Mouse (Mus musculus) liver, embryonic 12.5 days (tissue): Measurements from ENCODE around the gene Ap1m2. TPM values are rescaled to one million over a fixed set of nuclear protein-coding genes. Genes with fewer than 3 reads are reported as not detected.
A peak's percentile ranks its signal among the peaks of the same experiment; 100 is the strongest.
"Not testable (repeated sequence)": the region's sequence is repeated elsewhere in the genome, so short reads cannot be mapped to it uniquely, and the experiment has no call there.

Experiments used
- ATAC-seq: fragments of 200-750 bp; cut with Nextera tagmentation; 2 replicates; pipeline ENCODE4 v1.8.0; 2017; ENCODE audit warnings: moderate number of reproducible peaks, mild to moderate bottlenecking, moderate library complexity
- H3K27ac ChIP-seq: fragments of 300-500 bp; sonication (generic); 2 replicates; pipeline ENCODE4 v1.5.1; 2016; ENCODE audit warnings: mild to moderate bottlenecking
- H3K27me3 ChIP-seq: fragments of 300-500 bp; sonication (generic); replicated peaks from 2 replicates; pipeline ENCODE4 v1.6.1; 2016; ENCODE audit warnings: mild to moderate bottlenecking, moderate library complexity
- H3K36me3 ChIP-seq: fragments of 300-500 bp; sonication (generic); 2 replicates; pipeline ENCODE4 v1.6.1; 2016; ENCODE audit warnings: mild to moderate bottlenecking, moderate library complexity
- H3K4me1 ChIP-seq: fragments of 300-500 bp; sonication (generic); 2 replicates; pipeline ENCODE4 v1.6.1; 2016
- H3K4me2 ChIP-seq: fragments of 300-500 bp; sonication (generic); 2 replicates; pipeline ENCODE4 v1.6.1; 2016; ENCODE audit warnings: mild to moderate bottlenecking, moderate library complexity
- H3K4me3 ChIP-seq: fragments of 300-500 bp; sonication (generic); 2 replicates; pipeline ENCODE4 v1.5.1; 2016; ENCODE audit warnings: mild to moderate bottlenecking, moderate library complexity
- H3K9ac ChIP-seq: fragments of 300-500 bp; sonication (generic); 2 replicates; pipeline ENCODE4 v1.6.1; 2016; ENCODE audit warnings: mild to moderate bottlenecking, moderate library complexity
- H3K9me3 ChIP-seq: fragments of 300-500 bp; sonication (generic); replicated peaks from 2 replicates; pipeline ENCODE4 v1.6.1; 2016; ENCODE audit warnings: mild to moderate bottlenecking, moderate library complexity
- WGBS: fragments of 180-500 bp; shearing (Covaris S2); methylation state at CpG from one replicate; pipeline ENCODE4 v1.1.7; 2016; ENCODE audit not compliant: insufficient replicate concordance; 5-methylcytosine and 5-hydroxymethylcytosine counted together
- polyA plus RNA-seq: library from polyadenylated mRNA; unstranded; fragments of >200 nt; fragmentation: Nextera tagmentation; extraction: Ambion mirVana; gene quantifications from 2 replicates; pipeline ENCODE4 v1.2.1, GENCODE M21; 2016

The Ap1m2 gene
- polyA plus RNA-seq, 1 experiment from 2014 or later, result 0.25 TPM

GRCm38 (mm10) chr9:21268305-21268704, 43.8 kb downstream of the Ap1m2 start:
- no peak overlapping the region for H3K4me2 ChIP-seq
- no peak overlapping the region for H3K9ac ChIP-seq
- ATAC-seq, result no peak
- H3K4me3 ChIP-seq, result no peak overlapping the region
- no peaks in the 10 kb centered on the region for H3K27me3 ChIP-seq
- WGBS, result 92% methylated on average over 16 of the region's 16 CpGs
- no peaks in the 10 kb centered on the region for H3K9me3 ChIP-seq
- H3K27ac ChIP-seq, result no peak overlapping the region
- peaks cover 46% of the 10 kb centered on the region for H3K4me1 ChIP-seq
- peaks cover 71% of the 10 kb centered on the region for H3K36me3 ChIP-seq

GRCm38 (mm10) chr9:21266889-21267288, 45.2 kb downstream of the Ap1m2 start:
- Histone ChIP-seq H3K36me3 (peaks cover 57% of the 10 kb centered on the region), H3K27ac (peak overlapping the region; percentile 100)

DNA sequence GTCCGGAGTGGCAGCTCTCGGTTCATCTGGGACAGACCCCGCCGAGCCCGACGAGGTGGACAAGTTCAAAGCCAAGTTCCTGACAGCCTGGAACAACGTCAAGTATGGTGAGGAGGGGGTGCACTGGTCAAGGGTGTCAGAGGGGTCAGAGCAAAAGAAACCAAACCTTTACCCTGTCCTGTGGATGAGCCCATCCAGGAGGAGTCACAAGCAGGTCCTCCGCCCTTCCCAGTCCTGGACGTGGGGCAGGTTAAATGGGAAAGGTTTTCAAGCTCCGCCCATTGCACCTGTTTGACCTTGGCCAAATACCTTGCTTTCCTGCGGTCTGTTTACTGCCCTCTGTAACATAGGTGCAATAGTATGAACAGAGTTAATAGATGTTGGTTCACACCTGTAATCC, 46.5 kb downstream of the Ap1m2 start:
- H3K27me3 ChIP-seq, result no peaks in the 10 kb centered on the region
- H3K36me3 ChIP-seq, result peaks cover 44% of the 10 kb centered on the region
- H3K9ac ChIP-seq, result peak overlapping the region; percentile 98
- no peaks in the 10 kb centered on the region for H3K9me3 ChIP-seq
- peak overlapping the region; percentile 100 for H3K27ac ChIP-seq
- H3K4me2 ChIP-seq, result peak overlapping the region; percentile 83
- ATAC-seq, result no peak
- peaks cover 65% of the 10 kb centered on the region for H3K4me1 ChIP-seq
- WGBS, result 5% methylated on average over 11 of the region's 11 CpGs
- H3K4me3 ChIP-seq, result peak overlapping the region; percentile 98

More at GRCm38 (mm10) chr9:21266889-21267288, 45.2 kb downstream of the Ap1m2 start:
- Histone ChIP-seq H3K27me3 (no peaks in the 10 kb centered on the region), H3K9ac (peak overlapping the region; percentile 98), H3K9me3 (no peaks in the 10 kb centered on the region), H3K4me2 (peak overlapping the region; percentile 83), H3K4me3 (peak overlapping the region; percentile 98), H3K4me1 (peaks cover 58% of the 10 kb centered on the region)
- ATAC-seq, result no peak
- 86% methylated on average over 5 of the region's 5 CpGs for WGBS

DNA sequence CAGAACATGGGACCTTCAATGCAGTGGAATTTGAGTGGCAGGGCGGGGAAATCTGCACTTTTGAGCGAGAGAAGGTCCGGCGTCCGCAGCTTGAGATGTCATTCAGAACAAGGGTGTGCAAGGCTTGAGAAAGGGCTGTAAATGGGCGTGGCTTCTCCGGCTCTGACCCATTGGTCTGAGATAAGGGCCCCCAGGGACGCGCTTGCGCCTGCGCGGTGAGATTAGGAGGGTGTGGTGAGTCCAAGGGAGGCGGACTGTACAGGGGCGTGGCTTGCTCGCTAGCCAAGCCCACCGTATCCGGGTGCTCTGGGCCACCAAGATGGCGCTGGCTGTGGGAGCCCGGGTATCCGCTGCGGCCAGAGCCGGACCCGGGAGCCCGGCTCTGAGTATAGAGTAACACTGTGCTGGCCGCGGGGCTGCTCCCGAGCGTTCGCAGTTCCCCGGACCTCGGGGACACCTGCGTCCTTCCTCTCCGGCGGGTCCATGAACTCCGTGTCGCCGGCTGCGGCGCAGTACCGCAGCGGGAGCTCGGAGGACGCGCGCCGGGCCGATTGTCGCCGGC, 47.1 kb downstream of the Ap1m2 start, which contains the start of gene Atg4d:
TSS of gene Atg4d (plus strand) at position 294 of the 562 bp plus-strand sequence.
- H3K4me3 ChIP-seq, result peak within 1 kb of the TSS; percentile 98
- peaks cover 69% of the 10 kb centered on the region for H3K4me1 ChIP-seq
- peak within 1 kb of the TSS; percentile 98 for H3K9ac ChIP-seq
- peak; percentile 92 for ATAC-seq
- H3K27ac ChIP-seq, result peak within 1 kb of the TSS; percentile 100
- H3K4me2 ChIP-seq, result peak within 1 kb of the TSS; percentile 83
- H3K9me3 ChIP-seq, result no peaks in the 10 kb centered on the region
- H3K27me3 ChIP-seq, result no peaks in the 10 kb centered on the region
- H3K36me3 ChIP-seq, result peaks cover 39% of the 10 kb centered on the region
- under 1% methylated on average over 49 of the region's 49 CpGs for WGBS

- Histone ChIP-seq H3K27me3 (no peaks in the 10 kb centered on the region), H3K36me3 (peaks cover 32% of the 10 kb centered on the region), H3K9ac (peak overlapping the region; percentile 73), H3K9me3 (no peaks in the 10 kb centered on the region), H3K27ac (peak overlapping the region; percentile 100), H3K4me2 (peak overlapping the region; percentile 83), H3K4me1 (peaks cover 69% of the 10 kb centered on the region), H3K4me3 (peak overlapping the region; percentile 98)
- peak; percentile 81 for ATAC-seq
- 9% methylated on average over 17 of the region's 17 CpGs for WGBS
Observed at GRCm38 (mm10) chr9:21264272-21264999, 47.7 kb downstream of the Ap1m2 start.

DNA sequence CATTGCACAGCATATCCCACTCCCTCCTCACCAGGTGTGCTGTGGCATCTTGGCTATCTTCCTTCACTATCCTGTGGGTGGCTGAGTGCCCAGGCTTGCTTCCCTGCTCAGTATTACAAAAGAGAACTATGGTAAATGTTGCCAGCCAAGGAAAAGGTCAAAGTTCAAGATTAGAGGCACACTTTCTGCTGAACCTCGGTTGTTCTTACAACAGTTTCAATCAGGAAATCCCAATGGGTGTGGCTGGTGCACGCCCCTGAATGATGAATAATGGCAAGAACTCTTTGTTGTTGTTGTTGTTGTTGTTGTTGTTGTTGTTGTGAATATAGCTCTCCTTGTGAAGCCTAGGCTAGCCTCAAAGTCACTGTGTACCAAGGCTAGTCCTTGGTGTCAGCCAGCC, 50.3 kb downstream of the Ap1m2 start:
- no peak overlapping the region for H3K27ac ChIP-seq
- peaks cover 48% of the 10 kb centered on the region for H3K4me1 ChIP-seq
- ATAC-seq, result no peak
- H3K4me3 ChIP-seq, result no peak overlapping the region
- no peaks in the 10 kb centered on the region for H3K9me3 ChIP-seq
- H3K36me3 ChIP-seq, result peaks cover 6% of the 10 kb centered on the region
- H3K9ac ChIP-seq, result no peak overlapping the region
- H3K4me2 ChIP-seq, result no peak overlapping the region
- H3K27me3 ChIP-seq, result 0 out of 2 replicates have a peak, but pooled peaks cover 8% of the 10 kb centered on the region
- WGBS, result 35% methylated on average over 2 of the region's 2 CpGs

GRCm38 (mm10) chr9:21260491-21261040, 51.6 kb downstream of the Ap1m2 start:
- peaks cover 36% of the 10 kb centered on the region for H3K4me1 ChIP-seq
- no peak overlapping the region for H3K27ac ChIP-seq
- H3K4me3 ChIP-seq, result no peak overlapping the region
- no peak overlapping the region for H3K9ac ChIP-seq
- no peaks in the 10 kb centered on the region for H3K36me3 ChIP-seq
- H3K27me3 ChIP-seq, result 0 out of 2 replicates have a peak, but pooled peaks cover 8% of the 10 kb centered on the region
- H3K4me2 ChIP-seq, result no peak overlapping the region
- no peak for ATAC-seq
- no peaks in the 10 kb centered on the region for H3K9me3 ChIP-seq
- 56% methylated on average over 6 of the region's 6 CpGs for WGBS

DNA sequence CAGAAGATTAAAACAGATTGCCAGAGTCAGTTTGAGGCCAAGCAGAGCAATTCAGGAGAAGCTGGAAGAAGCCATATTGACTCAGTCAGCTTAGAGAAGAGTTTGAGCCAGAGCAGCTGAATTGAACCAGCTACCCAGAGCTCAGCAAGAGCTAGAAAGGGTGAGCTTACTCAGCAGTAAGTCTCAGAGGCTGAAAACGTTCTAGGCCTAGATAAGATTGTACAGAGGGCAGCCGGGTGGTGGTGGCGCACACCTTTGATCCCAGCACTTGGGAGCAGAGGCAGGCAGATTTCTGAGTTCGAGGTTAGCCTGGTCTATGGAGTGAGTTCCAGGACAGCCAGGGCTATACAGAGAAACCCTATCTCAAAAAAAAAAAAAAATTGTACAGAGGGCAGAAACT, 55.8 kb downstream of the Ap1m2 start:
- H3K9ac ChIP-seq, H3K4me2 ChIP-seq, H3K4me1 ChIP-seq, H3K9me3 ChIP-seq, H3K27ac ChIP-seq, H3K36me3 ChIP-seq, ATAC-seq, H3K4me3 ChIP-seq: not testable (repeated sequence)
- WGBS, result 50% methylated on average over 4 of the region's 4 CpGs
- peaks cover 37% of the 10 kb centered on the region for H3K27me3 ChIP-seq

- Histone ChIP-seq H3K4me1 (peaks cover 9% of the 10 kb centered on the region; the same call in 1 of the 2 replicates), H3K27me3 (peaks cover 54% of the 10 kb centered on the region)
Observed at GRCm38 (mm10) chr9:21254690-21255089, 57.4 kb downstream of the Ap1m2 start.

GRCm38 (mm10) chr9:21251116-21251735, 60.9 kb downstream of the Ap1m2 start:
- Histone ChIP-seq H3K36me3 (no peaks in the 10 kb centered on the region), H3K9ac (no peak overlapping the region)
- WGBS, result 65% methylated on average over 13 of the region's 13 CpGs

More at GRCm38 (mm10) chr9:21254690-21255089, 57.4 kb downstream of the Ap1m2 start:
- H3K4me3 ChIP-seq, result no peak overlapping the region
- no peak for ATAC-seq
- no peaks in the 10 kb centered on the region for H3K9me3 ChIP-seq
- no peak overlapping the region for H3K9ac ChIP-seq
- H3K4me2 ChIP-seq, result no peak overlapping the region
- no peaks in the 10 kb centered on the region for H3K36me3 ChIP-seq
- H3K27ac ChIP-seq, result no peak overlapping the region

DNA sequence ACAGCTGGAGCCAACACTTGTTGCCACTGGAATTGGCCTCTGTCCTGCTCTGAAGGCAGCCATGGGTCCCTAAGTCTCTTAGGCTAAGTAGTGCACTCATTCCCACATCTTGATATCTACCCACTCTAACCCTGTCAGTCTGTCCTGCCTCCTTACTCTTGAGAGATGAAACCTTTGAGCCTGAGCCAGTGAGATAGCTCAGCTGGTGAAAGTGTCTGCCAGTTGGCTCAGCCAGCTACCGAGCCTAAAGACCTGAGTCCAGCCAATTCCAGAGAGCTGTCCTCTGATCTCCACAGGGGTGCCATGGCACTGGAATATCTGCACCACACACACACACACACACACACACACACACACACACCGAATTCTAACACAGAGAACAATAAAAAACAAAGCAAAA, 61.6 kb downstream of the Ap1m2 start:
- 48% methylated on average over 2 of the region's 2 CpGs for WGBS
- Histone ChIP-seq H3K9ac (no peak overlapping the region), H3K9me3 (no peaks in the 10 kb centered on the region), H3K36me3 (no peaks in the 10 kb centered on the region), H3K4me2 (no peak overlapping the region), H3K27ac (no peak overlapping the region), H3K27me3 (peaks cover 87% of the 10 kb centered on the region), H3K4me3 (no peak overlapping the region), H3K4me1 (peaks cover 19% of the 10 kb centered on the region)
- no peak for ATAC-seq

More at GRCm38 (mm10) chr9:21251116-21251735, 60.9 kb downstream of the Ap1m2 start:
- no peak for ATAC-seq
- Histone ChIP-seq H3K4me3 (no peak overlapping the region), H3K4me1 (peaks cover 19% of the 10 kb centered on the region), H3K9me3 (no peaks in the 10 kb centered on the region), H3K4me2 (no peak overlapping the region), H3K27ac (no peak overlapping the region), H3K27me3 (peaks cover 80% of the 10 kb centered on the region)
